Mouse (Mus musculus) limb, embryonic 11.5 days (tissue): Measurements from ENCODE around the gene Fubp3. TPM values are rescaled to one million over a fixed set of nuclear protein-coding genes. Genes with fewer than 3 reads are reported as not detected.

ENCODE experiments used
- ATAC-seq: fragments of 200-750 bp; cut with Nextera tagmentation; 2 replicates; pipeline ENCODE4 v1.8.0; 2017; ENCODE audit warnings: low read depth; ENCODE audit not compliant: insufficient number of reproducible peaks, low FRiP score, low TSS enrichment
- DNase-seq: peaks from one replicate; pipeline ENCODE4 v3.0.0-alpha.2; 2015; ENCODE audit warnings: low spot score
- H3K27ac ChIP-seq: fragments of 300-500 bp; sonication (generic); replicated peaks from 2 replicates; pipeline ENCODE4 v1.5.1; 2014; ENCODE audit warnings: low read depth, mild to moderate bottlenecking, low read length
- H3K27me3 ChIP-seq: fragments of 300-500 bp; sonication (generic); 2 replicates; pipeline ENCODE4 v1.6.1; 2014; ENCODE audit warnings: mild to moderate bottlenecking, low read length, mixed read lengths; ENCODE audit not compliant: control insufficient read depth, insufficient read depth
- H3K36me3 ChIP-seq: fragments of 300-500 bp; sonication (generic); 2 replicates; pipeline ENCODE4 v1.6.1; 2014; ENCODE audit warnings: mild to moderate bottlenecking, low read length, moderate library complexity, mixed read lengths; ENCODE audit not compliant: control insufficient read depth, insufficient read depth
- H3K4me1 ChIP-seq: fragments of 300-500 bp; sonication (generic); 2 replicates; pipeline ENCODE4 v1.6.1; 2014; ENCODE audit warnings: low read length, mixed read lengths; ENCODE audit not compliant: control insufficient read depth, insufficient read depth
- H3K4me2 ChIP-seq: fragments of 300-500 bp; sonication (generic); 2 replicates; pipeline ENCODE4 v1.6.1; 2014; ENCODE audit warnings: low read depth, mild to moderate bottlenecking, moderate library complexity; ENCODE audit not compliant: severe bottlenecking
- H3K4me3 ChIP-seq: fragments of 300-500 bp; sonication (generic); 2 replicates; pipeline ENCODE4 v1.5.1; 2014; ENCODE audit warnings: low read depth, low read length
- H3K9ac ChIP-seq: fragments of 300-500 bp; sonication (generic); 2 replicates; pipeline ENCODE4 v1.6.1; 2014; ENCODE audit warnings: mild to moderate bottlenecking, low read length
- H3K9me3 ChIP-seq: fragments of 300-500 bp; sonication (generic); 2 replicates; pipeline ENCODE4 v1.6.1; 2016; ENCODE audit warnings: low read length; ENCODE audit not compliant: control insufficient read depth
- WGBS: fragments of 180-500 bp; shearing (Covaris S2); extraction: QIAGEN DNeasy Blood & Tissue Kit; methylation state at CpG from one replicate; pipeline ENCODE4 v1.1.7; 2014; 5-methylcytosine and 5-hydroxymethylcytosine counted together
- polyA plus RNA-seq: library from polyadenylated mRNA; unstranded; fragments of >200 nt; fragmentation: Nextera tagmentation; extraction: Ambion mirVana; gene quantifications from 2 replicates; pipeline ENCODE4 v1.2.1, GENCODE M21; 2014

The Fubp3 gene
- polyA plus RNA-seq, 1 experiment from 2014 or later = 92.4 TPM

GRCm38 (mm10) chr2:31635281-31636137 is 63.1 kb downstream of the Fubp3 start:
- Histone ChIP-seq H3K9me3 (no peaks in the 10 kb centered on the region; the same call in 1 of the 2 replicates), H3K4me3 (peak overlapping the region; percentile 0; the same call in 1 of the 2 replicates), H3K27me3 (peaks cover 82% of the 10 kb centered on the region), H3K9ac (no peak overlapping the region), H3K36me3 (no peaks in the 10 kb centered on the region), H3K4me2 (peak overlapping the region; percentile 34), H3K4me1 (no peaks in the 10 kb centered on the region), H3K27ac (no peak overlapping the region)
- ATAC-seq = no peak
- peak; percentile 56 for DNase-seq
- under 1% methylated on average over 52 of the region's 52 CpGs for WGBS

GRCm38 (mm10) chr2:31636138-31636741 is 63.8 kb downstream of the Fubp3 start:
- ATAC-seq (no peak), DNase-seq (peak; percentile 62)
- Histone ChIP-seq H3K9me3 (no peaks in the 10 kb centered on the region; the same call in 1 of the 2 replicates), H3K4me1 (no peaks in the 10 kb centered on the region), H3K27ac (no peak overlapping the region), H3K4me3 (peak overlapping the region; percentile 21), H3K36me3 (no peaks in the 10 kb centered on the region), H3K9ac (no peak overlapping the region), H3K4me2 (peak overlapping the region; percentile 34), H3K27me3 (peaks cover 89% of the 10 kb centered on the region)
- under 1% methylated on average over 48 of the region's 48 CpGs for WGBS

GRCm38 (mm10) chr2:31636742-31637141 is 64.3 kb downstream of the Fubp3 start:
- Histone ChIP-seq H3K9ac (no peak overlapping the region), H3K27me3 (peaks cover 94% of the 10 kb centered on the region), H3K4me3 (peak overlapping the region; percentile 21), H3K9me3 (no peaks in the 10 kb centered on the region; the same call in 1 of the 2 replicates), H3K36me3 (no peaks in the 10 kb centered on the region), H3K4me2 (peak overlapping the region; percentile 34), H3K4me1 (no peaks in the 10 kb centered on the region), H3K27ac (no peak overlapping the region)
- WGBS = 0% methylated on average over 35 of the region's 35 CpGs
- no peak for ATAC-seq
- DNase-seq = no peak

GRCm38 (mm10) chr2:31637311-31637710 is 64.9 kb downstream of the Fubp3 start:
- ATAC-seq (no peak), DNase-seq (peak; percentile 54)
- Histone ChIP-seq H3K27me3 (peaks cover 98% of the 10 kb centered on the region), H3K9ac (no peak overlapping the region), H3K4me2 (no peak overlapping the region), H3K36me3 (no peaks in the 10 kb centered on the region), H3K4me1 (no peaks in the 10 kb centered on the region), H3K27ac (no peak overlapping the region), H3K4me3 (no peak overlapping the region), H3K9me3 (no peaks in the 10 kb centered on the region; the same call in 1 of the 2 replicates)
- WGBS = 1% methylated on average over 12 of the region's 12 CpGs

GRCm38 (mm10) chr2:31637807-31638206 is 65.4 kb downstream of the Fubp3 start:
- no peak for ATAC-seq
- H3K27me3 ChIP-seq = peaks cover 98% of the 10 kb centered on the region
- no peak overlapping the region for H3K27ac ChIP-seq
- H3K4me2 ChIP-seq = no peak overlapping the region
- H3K9ac ChIP-seq = no peak overlapping the region
- WGBS = under 1% methylated on average over 22 of the region's 22 CpGs
- peak; percentile 72 for DNase-seq
- H3K4me1 ChIP-seq = no peaks in the 10 kb centered on the region
- H3K9me3 ChIP-seq = no peaks in the 10 kb centered on the region; the same call in 1 of the 2 replicates
- no peaks in the 10 kb centered on the region for H3K36me3 ChIP-seq
- H3K4me3 ChIP-seq = no peak overlapping the region

- Histone ChIP-seq H3K27ac (no peak overlapping the region), H3K27me3 (peaks cover 98% of the 10 kb centered on the region), H3K9me3 (no peaks in the 10 kb centered on the region; the same call in 1 of the 2 replicates), H3K36me3 (no peaks in the 10 kb centered on the region), H3K4me1 (no peaks in the 10 kb centered on the region), H3K4me3 (no peak overlapping the region), H3K9ac (no peak overlapping the region), H3K4me2 (no peak overlapping the region)
- DNase-seq (peak; percentile 48), ATAC-seq (no peak)
- 2% methylated on average over 34 of the region's 34 CpGs for WGBS
Measured at GRCm38 (mm10) chr2:31638581-31639465, 66.4 kb downstream of the Fubp3 start.

GRCm38 (mm10) chr2:31639466-31639760 is 67.0 kb downstream of the Fubp3 start:
- H3K27ac ChIP-seq = no peak overlapping the region
- no peak for ATAC-seq
- H3K4me2 ChIP-seq = no peak overlapping the region
- no peaks in the 10 kb centered on the region; the same call in 1 of the 2 replicates for H3K9me3 ChIP-seq
- WGBS = 1% methylated on average over 12 of the region's 13 CpGs
- no peak overlapping the region for H3K4me3 ChIP-seq
- DNase-seq = peak; percentile 33
- no peaks in the 10 kb centered on the region for H3K4me1 ChIP-seq
- H3K9ac ChIP-seq = no peak overlapping the region
- H3K27me3 ChIP-seq = peaks cover 98% of the 10 kb centered on the region
- no peaks in the 10 kb centered on the region for H3K36me3 ChIP-seq
